Mouse (Mus musculus) midbrain, embryonic 10.5 days (tissue): Measurements from ENCODE around the gene Imp3. TPM values are rescaled to one million over a fixed set of nuclear protein-coding genes. Genes with fewer than 3 reads are reported as not detected.
A peak's percentile ranks its signal among the peaks of the same experiment; 100 is the strongest.
"Not testable (repeated sequence)": the region's sequence is repeated elsewhere in the genome, so short reads cannot be mapped to it uniquely, and the experiment has no call there.

Experiments
- DNase-seq: peaks from one replicate; pipeline ENCODE4 v3.0.0-alpha.2; 2017; ENCODE audit warnings: low spot score
- H3K27ac ChIP-seq: fragments of 300-500 bp; sonication (generic); replicated peaks from 2 replicates; pipeline ENCODE4 v1.5.1; 2016; ENCODE audit warnings: mild to moderate bottlenecking
- H3K27me3 ChIP-seq: fragments of 300-500 bp; sonication (generic); 2 replicates; pipeline ENCODE4 v1.6.1; 2016; ENCODE audit warnings: low read depth, mild to moderate bottlenecking; ENCODE audit not compliant: poor library complexity, severe bottlenecking
- H3K36me3 ChIP-seq: fragments of 300-500 bp; sonication (generic); 2 replicates; pipeline ENCODE4 v1.6.1; 2016; ENCODE audit warnings: mild to moderate bottlenecking, moderate library complexity
- H3K4me1 ChIP-seq: fragments of 300-500 bp; sonication (generic); 2 replicates; pipeline ENCODE4 v1.6.1; 2016
- H3K4me3 ChIP-seq: fragments of 300-500 bp; sonication (generic); 2 replicates; pipeline ENCODE4 v1.5.1; 2016; ENCODE audit warnings: mild to moderate bottlenecking, moderate library complexity
- H3K9me3 ChIP-seq: fragments of 300-500 bp; sonication (generic); replicated peaks from 2 replicates; pipeline ENCODE4 v1.6.1; 2016; ENCODE audit warnings: mild to moderate bottlenecking
- WGBS: fragments of 180-500 bp; shearing (Covaris S2); methylation state at CpG from one replicate; pipeline ENCODE4 v1.1.7; 2016; 5-methylcytosine and 5-hydroxymethylcytosine counted together
- polyA plus RNA-seq: library from polyadenylated mRNA; unstranded; fragments of >200 nt; fragmentation: Nextera tagmentation; extraction: Ambion mirVana; gene quantifications from 2 replicates; pipeline ENCODE4 v1.2.1, GENCODE M21; 2016

Imp3 gene
- polyA plus RNA-seq, 1 experiment from 2014 or later, result 65.2 TPM

DNA sequence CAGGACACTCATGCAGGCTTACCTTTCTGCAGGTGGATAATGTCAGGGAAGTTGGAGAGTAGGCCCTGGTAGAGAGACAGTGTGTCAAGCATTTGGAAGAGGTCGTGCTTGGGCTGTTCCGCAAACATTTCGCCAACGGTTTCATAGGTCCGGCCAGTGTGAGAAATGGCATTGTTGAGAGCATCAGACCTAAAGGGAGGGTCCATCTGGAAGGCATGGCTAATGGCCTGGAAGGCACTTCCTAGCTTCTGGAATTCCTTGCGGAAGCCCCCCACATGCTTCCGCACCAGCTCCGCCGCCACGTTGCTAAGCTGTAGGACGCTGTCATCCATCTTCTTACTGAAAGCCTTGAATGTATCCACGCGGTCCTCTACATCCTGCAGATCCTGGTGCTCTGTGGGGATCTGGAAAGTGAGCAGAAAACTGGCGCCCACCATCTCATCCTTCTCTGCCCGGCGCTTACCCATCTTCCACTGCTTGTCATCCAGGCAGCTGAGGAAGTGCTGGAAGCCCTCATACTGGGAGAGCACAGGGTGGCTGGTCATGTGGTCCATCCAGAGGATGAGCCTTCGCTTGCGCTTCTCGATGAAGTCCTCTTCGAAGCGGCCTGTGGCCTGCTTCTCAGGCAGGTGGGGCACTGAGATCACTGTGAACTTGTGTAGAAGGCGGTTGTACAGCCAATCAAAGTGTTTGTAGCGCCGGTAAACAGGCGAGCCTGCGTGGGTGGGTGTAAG is 11.8 kb upstream of the Imp3 start:
- H3K4me1 ChIP-seq, result peaks cover 57% of the 10 kb centered on the region
- DNase-seq, result no peak
- H3K27me3 ChIP-seq, result peaks cover 14% of the 10 kb centered on the region
- peak overlapping the region; percentile 75 for H3K4me3 ChIP-seq
- no peak overlapping the region for H3K27ac ChIP-seq
- no peaks in the 10 kb centered on the region; the same call in 1 of the 2 replicates for H3K9me3 ChIP-seq
- peaks cover 56% of the 10 kb centered on the region for H3K36me3 ChIP-seq
- WGBS, result 92% methylated on average over 26 of the region's 26 CpGs

DNA sequence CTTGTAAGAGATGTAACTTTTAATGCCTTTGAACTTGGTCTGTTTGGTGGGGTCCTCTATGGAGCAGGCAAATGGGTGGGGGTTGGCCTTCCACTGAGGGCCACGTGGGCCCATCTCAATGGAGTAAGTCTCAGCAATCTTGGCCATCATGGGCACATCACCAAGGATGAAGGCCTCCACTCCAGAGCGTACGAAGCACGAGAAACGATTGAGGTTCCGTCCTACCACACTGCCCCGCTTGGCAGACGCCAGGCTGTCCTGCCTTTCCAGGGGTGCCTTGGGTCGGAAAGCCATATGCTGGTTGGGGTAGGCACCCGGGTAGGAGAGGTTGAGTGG is 11.3 kb upstream of the Imp3 start:
- 95% methylated on average over 10 of the region's 10 CpGs for WGBS
- H3K4me1 ChIP-seq, result peaks cover 57% of the 10 kb centered on the region

DNA sequence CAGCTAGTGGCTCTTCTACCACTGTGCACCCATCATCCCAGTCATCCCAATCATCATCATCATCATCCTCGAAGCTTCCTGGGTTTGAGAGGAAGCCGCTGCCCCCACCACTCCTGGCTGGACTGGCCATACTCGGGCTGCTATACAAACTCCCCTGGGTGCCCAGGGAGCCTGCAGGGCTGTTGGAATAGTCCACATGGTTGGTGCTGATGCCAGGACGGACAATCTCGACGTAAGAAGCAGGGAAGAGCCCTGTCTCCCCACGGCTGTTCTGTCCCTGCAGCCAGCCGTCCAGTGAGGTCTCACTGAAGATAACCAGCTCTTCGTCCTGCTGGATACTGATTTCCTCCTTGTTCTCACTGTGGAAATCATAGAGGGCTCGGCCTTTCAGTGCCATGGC is 10.9 kb upstream of the Imp3 start:
- no peak for DNase-seq
- Histone ChIP-seq H3K9me3 (no peaks in the 10 kb centered on the region; the same call in 1 of the 2 replicates), H3K36me3 (peaks cover 48% of the 10 kb centered on the region), H3K4me1 (peaks cover 57% of the 10 kb centered on the region), H3K4me3 (peak overlapping the region; percentile 75), H3K27ac (peak overlapping the region; percentile 95; the same call in 1 of the 2 replicates), H3K27me3 (peaks cover 15% of the 10 kb centered on the region)
- WGBS, result 85% methylated on average over 10 of the region's 10 CpGs

More for the DNA sequence above, 11.3 kb upstream of the Imp3 start:
- H3K4me3 ChIP-seq, result peak overlapping the region; percentile 75; the same call in 1 of the 2 replicates
- no peak for DNase-seq
- H3K36me3 ChIP-seq, result peaks cover 52% of the 10 kb centered on the region
- H3K9me3 ChIP-seq, result no peaks in the 10 kb centered on the region; the same call in 1 of the 2 replicates
- peaks cover 15% of the 10 kb centered on the region for H3K27me3 ChIP-seq
- 0 out of 2 replicates have a peak overlapping the region, but pooled peaks have one; percentile 95 for H3K27ac ChIP-seq

DNA sequence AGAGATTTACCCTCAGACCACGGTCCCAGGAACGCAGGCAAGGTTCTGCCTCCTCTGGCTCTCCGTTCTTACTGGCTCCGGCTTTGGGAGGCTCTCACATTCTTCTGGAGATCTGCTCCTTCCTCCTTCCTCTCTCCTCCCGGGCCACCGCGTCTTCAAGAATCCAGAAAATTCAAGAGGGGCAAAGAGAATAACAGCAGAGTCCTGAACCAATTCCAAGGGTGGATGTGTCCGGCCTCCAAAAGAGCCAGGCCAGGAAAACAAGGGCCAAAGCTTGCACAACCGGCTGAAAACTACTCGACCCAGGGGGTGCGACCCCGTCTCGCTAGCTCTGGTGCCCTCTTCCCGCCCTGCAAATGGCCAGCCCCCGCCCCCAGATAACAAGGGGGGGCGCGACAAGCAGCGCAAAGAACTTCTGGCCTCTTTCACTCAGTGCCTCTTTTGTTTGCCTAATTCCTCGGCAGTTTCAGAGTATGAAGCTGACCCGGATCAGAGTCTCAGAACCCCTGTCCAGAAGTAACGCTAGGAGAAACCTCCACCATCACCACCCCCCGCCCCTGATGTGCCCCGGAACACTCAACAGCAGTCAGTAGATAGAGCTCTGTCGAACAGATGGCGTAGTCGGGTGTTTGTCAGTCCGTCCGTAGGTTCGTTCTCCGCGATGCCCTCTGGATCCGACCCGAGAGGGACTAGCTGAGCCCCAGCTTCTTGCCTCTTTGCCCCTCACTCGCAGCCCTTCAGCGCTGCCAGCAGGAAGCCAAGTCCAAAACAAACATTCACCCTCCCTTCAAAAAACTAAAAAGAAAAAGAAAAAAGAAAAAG is 9.9 kb upstream of the Imp3 start:
- peak; percentile 71 for DNase-seq
- Histone ChIP-seq H3K4me1 (peaks cover 57% of the 10 kb centered on the region), H3K4me3 (peak overlapping the region; percentile 75), H3K36me3 (peaks cover 37% of the 10 kb centered on the region), H3K9me3 (no peaks in the 10 kb centered on the region), H3K27me3 (peaks cover 15% of the 10 kb centered on the region), H3K27ac (peak overlapping the region; percentile 95)
- WGBS, result under 1% methylated on average over 35 of the region's 35 CpGs

DNA sequence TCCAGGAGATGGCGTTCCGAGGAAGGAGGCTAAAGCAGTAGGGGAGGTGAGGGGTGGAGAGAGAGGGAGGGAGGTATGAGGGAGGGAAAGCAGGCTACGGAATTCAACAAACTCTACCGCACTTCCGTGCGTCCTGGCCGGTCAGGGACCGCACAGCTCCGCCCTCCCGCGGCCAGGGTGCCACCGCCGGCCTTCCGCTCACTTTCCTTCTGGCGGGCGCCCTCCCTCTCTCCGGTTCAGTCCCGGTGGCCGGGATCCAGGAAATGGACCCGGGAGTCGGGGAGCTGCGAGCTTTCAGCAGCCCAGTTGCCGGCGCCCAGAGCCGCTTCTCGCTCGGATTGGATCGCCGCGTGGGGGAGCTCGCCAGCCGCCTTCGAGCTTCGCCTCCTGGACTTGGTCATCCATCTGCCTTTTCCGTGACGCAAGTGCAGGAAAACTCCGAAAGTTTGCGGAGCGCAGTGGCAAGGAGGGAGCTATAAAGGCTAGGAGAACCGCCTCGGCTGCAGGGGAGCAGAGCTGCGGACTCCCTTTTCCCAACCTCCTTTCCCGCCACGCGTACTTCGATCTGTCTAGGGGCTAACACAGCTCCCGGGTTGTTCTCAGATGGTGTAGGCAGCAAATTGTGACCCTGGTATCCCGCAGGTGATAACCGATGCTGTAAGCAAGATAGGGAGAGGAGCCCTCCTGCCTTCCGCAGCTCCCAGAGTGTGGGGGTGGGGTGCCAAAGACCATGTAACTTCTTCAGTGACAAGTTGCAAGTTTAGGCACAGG is 9.0 kb upstream of the Imp3 start, which contains the start of gene Snx33:
Gene Snx33, minus strand, starts transcription at position 331 of the 771 bp plus-strand sequence.
- Histone ChIP-seq H3K4me3 (peak within 1 kb of the TSS; percentile 75), H3K4me1 (peaks cover 51% of the 10 kb centered on the region), H3K27me3 (peaks cover 15% of the 10 kb centered on the region), H3K36me3 (peaks cover 29% of the 10 kb centered on the region), H3K27ac (peak within 1 kb of the TSS; percentile 95), H3K9me3 (no peaks in the 10 kb centered on the region)
- peak; percentile 93 for DNase-seq
- WGBS, result 0% methylated on average over 50 of the region's 50 CpGs

DNA sequence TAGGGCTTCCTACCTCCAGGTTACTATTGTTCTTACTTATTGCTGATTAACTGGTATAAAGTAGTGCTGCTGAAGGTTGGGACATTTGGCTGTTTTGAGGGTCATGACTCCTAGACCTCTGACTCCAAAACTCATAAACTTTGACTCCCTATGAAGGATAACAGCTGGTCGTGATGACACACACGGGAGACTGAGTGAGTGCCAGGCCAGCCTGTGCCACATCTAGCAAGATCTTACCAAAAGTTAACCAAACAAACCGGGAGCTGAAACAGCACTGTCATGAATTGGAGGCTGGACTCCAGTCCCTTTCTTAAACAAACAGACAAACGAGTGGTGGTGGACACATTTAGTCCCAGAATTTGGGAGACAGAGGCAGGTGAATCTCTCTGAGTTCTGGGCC is 7.8 kb upstream of the Imp3 start:
- no peak for DNase-seq
- Histone ChIP-seq H3K27me3 (peaks cover 15% of the 10 kb centered on the region), H3K9me3 (no peaks in the 10 kb centered on the region), H3K36me3 (peaks cover 18% of the 10 kb centered on the region), H3K4me3 (no peak overlapping the region), H3K4me1 (peaks cover 39% of the 10 kb centered on the region), H3K27ac (no peak overlapping the region)
- whole genome bisulfite sequencing, result 69% methylated on average over 4 of the region's 4 CpGs

DNA sequence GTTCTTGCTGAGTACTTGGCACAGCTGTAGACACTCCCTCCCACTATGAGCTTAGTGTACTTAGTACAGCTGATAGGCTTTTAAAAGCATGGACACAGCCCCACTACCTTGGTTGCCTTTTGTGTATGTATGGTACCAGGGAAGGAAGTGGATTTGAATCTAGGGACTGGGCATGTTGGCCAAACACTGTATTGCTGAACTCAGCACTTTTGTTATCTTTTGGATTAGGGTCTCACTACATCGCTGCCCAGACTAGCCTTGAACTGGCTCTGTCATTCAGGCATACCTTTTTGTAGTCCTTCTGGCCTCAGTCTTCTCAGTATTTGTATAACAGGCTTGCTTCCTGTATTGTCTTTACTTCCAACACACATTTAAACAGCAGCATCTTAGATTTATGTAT is 6.7 kb upstream of the Imp3 start:
- no peak overlapping the region for H3K27ac ChIP-seq

DNA sequence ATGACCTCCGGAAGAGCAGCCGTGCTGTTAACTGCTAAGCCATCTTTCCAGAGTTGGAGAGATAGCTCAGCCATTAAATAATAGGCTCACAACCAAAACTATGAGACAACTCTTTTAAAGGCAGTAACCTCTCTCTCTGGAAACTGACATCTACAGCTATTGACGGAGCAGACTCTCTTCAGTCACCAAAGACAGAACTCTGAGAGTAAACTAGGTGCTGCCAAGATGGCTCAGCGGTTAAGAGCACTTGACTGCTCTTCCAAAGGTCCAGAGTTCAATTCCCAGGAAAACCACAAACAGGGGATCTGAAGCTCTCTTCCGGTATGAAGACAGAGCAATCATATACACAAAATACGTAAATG is 433 bp upstream of the Imp3 start:
- whole genome bisulfite sequencing, result 21% methylated on average over 6 of the region's 6 CpGs
- no peak for DNase-seq
- Histone ChIP-seq H3K4me1 (peaks cover 22% of the 10 kb centered on the region), H3K4me3 (peak overlapping the region; percentile 92), H3K27ac (no peak overlapping the region), H3K9me3 (no peaks in the 10 kb centered on the region), H3K27me3 (no peaks in the 10 kb centered on the region), H3K36me3 (no peaks in the 10 kb centered on the region; the same call in 1 of the 2 replicates)

More for the DNA sequence above, 6.7 kb upstream of the Imp3 start:
- peaks cover 15% of the 10 kb centered on the region for H3K27me3 ChIP-seq
- no peaks in the 10 kb centered on the region for H3K9me3 ChIP-seq
- H3K4me3 ChIP-seq, result no peak overlapping the region
- H3K36me3 ChIP-seq, result peaks cover 7% of the 10 kb centered on the region
- peaks cover 28% of the 10 kb centered on the region for H3K4me1 ChIP-seq
- no peak for DNase-seq
- 81% methylated on average over 1 of the region's 1 CpGs for WGBS

DNA sequence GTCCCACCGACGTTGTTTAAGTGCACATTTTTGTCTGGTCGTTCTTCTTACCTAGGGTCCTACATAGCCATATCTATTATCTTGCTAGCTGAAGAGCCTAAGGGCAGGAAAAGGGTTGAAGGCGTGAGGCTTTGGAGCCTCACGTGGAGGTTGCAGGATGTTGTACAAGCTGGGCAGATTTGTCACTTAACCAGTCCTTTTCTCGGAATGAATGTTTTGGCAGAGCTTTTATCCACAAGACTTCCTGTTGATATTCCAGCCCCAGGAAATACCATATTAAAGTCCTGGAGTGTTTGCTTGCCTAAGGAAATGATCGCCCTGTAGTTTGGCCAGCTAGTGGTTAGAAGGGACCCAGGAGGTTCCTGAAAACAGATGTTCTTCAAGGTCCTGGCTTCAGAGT is 1.1 kb downstream of the Imp3 start:
- Histone ChIP-seq H3K4me1 (peaks cover 22% of the 10 kb centered on the region), H3K4me3 (peak overlapping the region; percentile 92), H3K36me3 (no peaks in the 10 kb centered on the region; the same call in 1 of the 2 replicates), H3K27ac (peak overlapping the region; percentile 89; the same call in 1 of the 2 replicates), H3K27me3 (no peaks in the 10 kb centered on the region), H3K9me3 (no peaks in the 10 kb centered on the region)
- WGBS, result 9% methylated on average over 7 of the region's 7 CpGs
- DNase-seq, result no peak

DNA sequence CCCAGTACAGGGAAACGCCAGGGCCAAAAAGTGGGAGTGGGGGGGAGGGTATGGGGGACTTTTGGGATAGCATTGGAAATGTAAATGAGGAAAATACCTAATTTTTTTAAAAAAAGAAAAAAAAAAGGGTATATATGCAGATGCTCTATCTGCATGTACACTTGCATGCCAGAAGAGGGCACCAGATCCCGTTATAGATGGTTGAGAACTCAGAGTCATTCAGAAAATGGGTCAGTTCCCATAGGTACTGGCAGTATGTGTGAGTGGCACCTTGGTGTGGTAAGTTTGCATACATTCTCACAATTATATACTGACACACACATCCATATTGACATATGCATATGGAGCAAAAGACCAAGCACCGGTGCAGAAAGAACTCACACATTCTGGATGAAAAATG is 10.2 kb downstream of the Imp3 start:
- WGBS, result 36% methylated on average over 3 of the region's 3 CpGs
- not testable (repeated sequence) for H3K9me3 ChIP-seq, H3K36me3 ChIP-seq

DNA sequence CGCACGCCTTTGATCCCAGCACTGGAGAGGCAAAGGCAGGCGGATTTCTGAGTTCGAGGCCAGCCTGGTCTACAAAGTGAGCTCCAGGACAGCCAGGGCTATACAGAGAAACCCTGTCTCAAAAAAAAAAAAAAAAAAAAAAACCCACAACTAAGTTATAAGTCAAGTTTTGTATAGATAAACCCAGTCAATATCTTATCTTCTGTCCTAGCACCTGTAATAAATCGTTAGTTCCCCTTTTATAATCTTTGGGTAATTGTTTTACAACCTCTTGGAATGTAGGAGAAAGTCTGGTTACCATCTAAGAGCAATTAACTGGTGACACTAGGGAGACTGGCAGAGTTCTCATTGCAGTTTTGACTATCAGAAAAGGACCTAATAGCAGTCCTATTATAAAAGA is 11.4 kb downstream of the Imp3 start:
- DNase-seq, H3K27ac ChIP-seq, H3K27me3 ChIP-seq, H3K9me3 ChIP-seq, H3K36me3 ChIP-seq, H3K4me3 ChIP-seq: not testable (repeated sequence)
- 89% methylated on average over 5 of the region's 5 CpGs for WGBS
- H3K4me1 ChIP-seq, result peaks cover 17% of the 10 kb centered on the region

More for the DNA sequence above, 10.2 kb downstream of the Imp3 start:
- not testable (repeated sequence) for H3K27me3 ChIP-seq, H3K4me3 ChIP-seq, H3K27ac ChIP-seq
- DNase-seq, result peak; percentile 40
- H3K4me1 ChIP-seq, result peaks cover 17% of the 10 kb centered on the region

DNA sequence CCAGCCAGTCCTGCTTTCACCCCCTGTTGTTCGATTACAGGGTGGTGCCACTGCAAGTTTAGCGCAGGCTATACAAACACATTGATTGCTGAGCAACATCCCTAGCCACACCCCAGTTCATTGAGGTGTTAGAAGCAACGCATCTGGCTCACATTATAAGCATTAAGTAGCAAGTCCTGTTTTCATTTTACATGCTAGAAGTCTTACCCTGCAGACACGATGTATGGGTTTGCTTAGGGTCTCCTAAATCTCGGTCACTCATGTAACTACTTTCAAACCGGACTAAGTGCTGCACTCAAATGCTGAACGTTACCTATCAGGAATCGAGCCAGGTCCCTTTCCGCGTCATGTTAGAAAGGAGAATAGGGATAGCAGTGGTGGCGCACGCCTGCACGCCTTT is 12.5 kb downstream of the Imp3 start:
- Histone ChIP-seq H3K4me1 (peaks cover 17% of the 10 kb centered on the region), H3K4me3 (peak overlapping the region; percentile 71), H3K27me3 (no peaks in the 10 kb centered on the region), H3K27ac (peak overlapping the region; percentile 92), H3K9me3 (no peaks in the 10 kb centered on the region), H3K36me3 (no peaks in the 10 kb centered on the region)
- WGBS, result 38% methylated on average over 13 of the region's 13 CpGs
- peak; percentile 18 for DNase-seq
